In the genomic region with DNA sequence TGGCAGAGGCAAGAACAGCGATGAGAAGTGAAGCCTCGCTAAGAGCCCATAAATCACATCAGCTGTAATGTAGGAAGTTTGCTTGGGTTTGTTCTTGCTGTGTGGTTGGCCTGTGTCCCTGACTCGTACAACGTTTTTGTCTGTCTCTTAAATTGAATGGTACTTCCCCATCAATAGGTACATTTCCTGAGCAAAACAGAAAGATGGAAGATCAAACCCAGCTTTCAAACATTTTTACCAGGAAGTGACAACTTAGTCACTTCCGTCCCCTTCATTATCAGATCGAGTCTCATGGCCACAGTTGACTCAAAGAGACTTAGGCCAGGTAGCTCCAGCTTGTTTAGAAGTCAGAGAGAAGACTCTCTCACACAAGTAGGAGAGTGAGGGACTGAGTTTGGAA, we compare ENCODE assay signal across 27 mouse cellular contexts.
"Had no signal": no experiment of that assay in that cellular context is flagged by ENCODE, and none has a peak within 500 bp of the region (broad histone marks: within the 10 kb centered on the region; RNA-seq: fewer than 3 reads in every experiment).

No protein-coding gene starts in this region.

- H3K4me3 ChIP-seq: gastrocnemius, adult 2 months; heart, embryonic 10.5 days; heart, embryonic 12.5 days; hindbrain, embryonic 13.5 days; hindbrain, embryonic 15.5 days; kidney, embryonic 15.5 days; limb, embryonic 10.5 days; limb, embryonic 12.5 days; liver, embryonic 13.5 days; liver, embryonic 15.5 days had no signal

- DNase-seq: gastrocnemius, adult 2 months; gastrocnemius, postnatal 10 days; gastrocnemius, postnatal 25 days; heart, adult 18-20 months; heart, postnatal 14 days; heart, postnatal 36 days; kidney, adult 11 months; kidney, adult 2 months; kidney, adult 9 months; kidney, postnatal 14 days; kidney, postnatal 36 days; layer of hippocampus, adult 9-11 months; layer of hippocampus, postnatal 36 days; liver; liver, embryonic 13.5 days had no signal

- H3K4me2 ChIP-seq: heart, embryonic 12.5 days; hindbrain, embryonic 13.5 days; hindbrain, embryonic 15.5 days; kidney, embryonic 15.5 days; limb, embryonic 12.5 days; liver, embryonic 11.5 days; liver, embryonic 13.5 days; liver, embryonic 15.5 days had no signal

- H3K9ac ChIP-seq: heart, embryonic 12.5 days; hindbrain, embryonic 13.5 days; hindbrain, embryonic 15.5 days; kidney, embryonic 15.5 days; limb, embryonic 12.5 days; liver, embryonic 13.5 days; liver, embryonic 15.5 days had no signal

- H3K9me3 ChIP-seq: heart, embryonic 10.5 days; heart, embryonic 12.5 days; hindbrain, embryonic 13.5 days; hindbrain, embryonic 15.5 days; kidney, embryonic 15.5 days; limb, embryonic 10.5 days; limb, embryonic 12.5 days; liver, embryonic 13.5 days; liver, embryonic 15.5 days had no signal

- ATAC-seq: hindbrain, postnatal 0 days; intestine, embryonic 16.5 days had no signal

- H3K36me3 ChIP-seq: liver, embryonic 13.5 days; liver, embryonic 15.5 days had no signal

- H3K4me1 ChIP-seq: heart, embryonic 10.5 days; heart, embryonic 12.5 days; hindbrain, embryonic 13.5 days; hindbrain, embryonic 15.5 days; limb, embryonic 10.5 days; liver, embryonic 13.5 days had no signal

- H3K27ac ChIP-seq: gastrocnemius, adult 2 months; heart, embryonic 10.5 days; hindbrain, embryonic 13.5 days; hindbrain, embryonic 15.5 days; hindbrain, postnatal 0 days; kidney, embryonic 15.5 days; kidney, postnatal 0 days; limb, embryonic 10.5 days; limb, embryonic 12.5 days; liver, embryonic 13.5 days; liver, embryonic 15.5 days had no signal

- H3K27me3 ChIP-seq: heart, embryonic 12.5 days; hindbrain, embryonic 13.5 days; hindbrain, embryonic 15.5 days; kidney, embryonic 15.5 days; limb, embryonic 12.5 days; liver, embryonic 13.5 days; liver, embryonic 15.5 days had no signal
